25 mouse cellular contexts compared by ENCODE assay signal in the genomic region with DNA sequence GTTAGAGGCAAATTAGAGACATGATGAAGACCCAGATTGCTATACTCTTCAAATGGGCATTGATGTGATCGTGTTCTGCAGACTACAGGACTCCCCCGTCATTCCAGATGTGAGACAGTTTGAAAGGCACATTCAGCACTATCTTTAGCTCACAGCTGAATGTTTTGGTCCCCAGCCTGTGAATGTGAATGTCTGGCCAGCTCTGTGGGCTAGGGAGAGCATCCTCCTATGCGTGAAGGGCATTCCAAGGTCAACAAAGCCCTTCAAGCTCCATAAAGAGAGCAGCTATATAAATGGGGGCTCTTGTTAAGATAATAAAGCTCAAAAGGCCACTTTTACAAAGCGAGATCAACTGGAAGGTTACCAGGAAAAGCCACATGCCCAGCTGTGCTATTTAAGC.
DNase-seq lines count a peak whose midpoint lies in the region; ATAC-seq and TF ChIP-seq lines count a peak whose summit lies in the region.
"Had no signal": no experiment of that assay in that cellular context is flagged by ENCODE, and none has a peak within 500 bp of the region (broad histone marks: within the 10 kb centered on the region; RNA-seq: fewer than 3 reads in every experiment).

No protein-coding gene starts in this region.

- no peak for TF ChIP-seq CTCF in midbrain, postnatal 0 days (IDR thresholded peaks at IDR 0.05)
- TF ChIP-seq CTCF in thymus, adult 2 months (IDR thresholded peaks at IDR 0.05; ENCODE audit: borderline replicate concordance, control insufficient read depth, extremely low read depth, insufficient read depth, low read length, poor library complexity): no peak

- H3K27me3 ChIP-seq in kidney, embryonic 14.5 days (ENCODE audit: control insufficient read depth, insufficient read depth, low read length): no peaks in the 10 kb centered on the region
- H3K27me3 ChIP-seq in midbrain, postnatal 0 days (ENCODE audit: insufficient read depth, low read length): no peaks in the 10 kb centered on the region
- H3K27me3 ChIP-seq in midbrain, embryonic 10.5 days (ENCODE audit: low read depth, poor library complexity, severe bottlenecking): 0 out of 2 replicates have a peak, but pooled peaks cover 8% of the 10 kb centered on the region
- H3K27me3 ChIP-seq in thymus, adult 2 months (ENCODE audit: control insufficient read depth, insufficient read depth, low read length): no peaks in the 10 kb centered on the region
- H3K27me3 ChIP-seq: embryonic facial prominence, embryonic 13.5 days; heart, embryonic 15.5 days; limb, embryonic 12.5 days; liver, embryonic 12.5 days; stomach, embryonic 15.5 days had no signal

- H3K4me2 ChIP-seq in kidney, embryonic 14.5 days (replicated peaks; ENCODE audit: low read depth, low read length): no peak overlapping the region
- no peak overlapping the region for H3K4me2 ChIP-seq in midbrain, postnatal 0 days (ENCODE audit: low read depth, low read length, poor library complexity, severe bottlenecking)
- H3K4me2 ChIP-seq: embryonic facial prominence, embryonic 13.5 days; heart, embryonic 15.5 days; hindbrain, embryonic 14.5 days; liver, embryonic 12.5 days; midbrain, embryonic 11.5 days; stomach, embryonic 15.5 days had no signal

- no peak for DNase-seq in kidney, postnatal 25 days
- peak; percentile 12 to 40 for DNase-seq in kidney, postnatal 4 days
- no peak for DNase-seq in kidney, adult 11 months
- peak; percentile 28 for DNase-seq in midbrain, postnatal 0 days (ENCODE audit: low spot score)
- no peak for DNase-seq in midbrain, embryonic 10.5 days (ENCODE audit: low spot score)
- no peak for DNase-seq in thymus, adult 2 months
- DNase-seq: adrenal gland, postnatal 25 days; cerebellum, adult 18-20 months; cerebellum, postnatal 10 days; gastrocnemius, postnatal 14 days; liver, postnatal 0 days; right cerebral cortex, postnatal 25 days; thymus, postnatal 14 days had no signal

- H3K9ac ChIP-seq in kidney, embryonic 14.5 days (ENCODE audit: low read depth, low read length): no peak overlapping the region
- H3K9ac ChIP-seq in midbrain, postnatal 0 days (replicated peaks; ENCODE audit: low read length, poor library complexity, severe bottlenecking): no peak overlapping the region
- H3K9ac ChIP-seq: embryonic facial prominence, embryonic 13.5 days; heart, embryonic 15.5 days; hindbrain, embryonic 14.5 days; limb, embryonic 12.5 days; liver, embryonic 12.5 days; liver, postnatal 0 days; stomach, embryonic 15.5 days had no signal

- H3K4me3 ChIP-seq in kidney, embryonic 14.5 days (ENCODE audit: low read length): no peak overlapping the region
- H3K4me3 ChIP-seq in midbrain, postnatal 0 days (ENCODE audit: low read depth, low read length): no peak overlapping the region
- no peak overlapping the region for H3K4me3 ChIP-seq in midbrain, embryonic 10.5 days
- H3K4me3 ChIP-seq in thymus, adult 2 months (ENCODE audit: control insufficient read depth, insufficient read depth, low read length): no peak overlapping the region
- H3K4me3 ChIP-seq: embryonic facial prominence, embryonic 13.5 days; forebrain, embryonic 10.5 days; heart, embryonic 15.5 days; limb, embryonic 12.5 days; liver, embryonic 12.5 days; stomach, embryonic 15.5 days had no signal

- WGBS in kidney, embryonic 14.5 days: 21% methylated on average over 4 of the region's 4 CpGs
- WGBS in midbrain, postnatal 0 days: 69% methylated on average over 4 of the region's 4 CpGs
- WGBS in midbrain, embryonic 10.5 days: 70% methylated on average over 4 of the region's 4 CpGs
- 76% methylated on average over 4 of the region's 4 CpGs for WGBS in thymus, adult 2 months

- H3K27ac ChIP-seq in kidney, embryonic 14.5 days (ENCODE audit: low read depth, low read length): peak overlapping the region; percentile 43; the same call in 1 of the 2 replicates
- no peak overlapping the region for H3K27ac ChIP-seq in midbrain, postnatal 0 days (ENCODE audit: low read depth, low read length)
- H3K27ac ChIP-seq in midbrain, embryonic 10.5 days (replicated peaks): no peak overlapping the region
- H3K27ac ChIP-seq in thymus, adult 2 months (ENCODE audit: control insufficient read depth, insufficient read depth, low read length): no peak overlapping the region
- H3K27ac ChIP-seq: embryonic facial prominence, embryonic 13.5 days; forebrain, embryonic 10.5 days; heart, embryonic 15.5 days; hindbrain, embryonic 14.5 days; liver, embryonic 12.5 days; stomach, embryonic 15.5 days had no signal

- H3K9me3 ChIP-seq in kidney, embryonic 14.5 days (ENCODE audit: control insufficient read depth, low read length): no peaks in the 10 kb centered on the region
- no peaks in the 10 kb centered on the region for H3K9me3 ChIP-seq in midbrain, postnatal 0 days (ENCODE audit: low read length)
- H3K9me3 ChIP-seq in midbrain, embryonic 10.5 days (replicated peaks): no peaks in the 10 kb centered on the region
- H3K9me3 ChIP-seq: embryonic facial prominence, embryonic 13.5 days; forebrain, embryonic 10.5 days; heart, embryonic 15.5 days; limb, embryonic 12.5 days; liver, embryonic 12.5 days; stomach, embryonic 15.5 days had no signal

- ATAC-seq in kidney, embryonic 14.5 days (ENCODE audit: low FRiP score, low TSS enrichment): no peak; the same call in 1 of the 2 replicates
- no peak for ATAC-seq in midbrain, postnatal 0 days (ENCODE audit: low FRiP score)
- ATAC-seq: CD4-positive, CD25-positive, alpha-beta regulatory T cell, adult 4 months; forebrain, embryonic 16.5 days; intestine, postnatal 0 days; liver, embryonic 12.5 days; liver, postnatal 0 days had no signal

- no peaks in the 10 kb centered on the region for H3K36me3 ChIP-seq in kidney, embryonic 14.5 days (ENCODE audit: control insufficient read depth, insufficient read depth, low read length)
- no peaks in the 10 kb centered on the region for H3K36me3 ChIP-seq in midbrain, postnatal 0 days (ENCODE audit: insufficient read depth, low read length)
- no peaks in the 10 kb centered on the region for H3K36me3 ChIP-seq in midbrain, embryonic 10.5 days
- H3K36me3 ChIP-seq in thymus, adult 2 months (ENCODE audit: control insufficient read depth, insufficient read depth, low read length): no peaks in the 10 kb centered on the region
- H3K36me3 ChIP-seq: embryonic facial prominence, embryonic 13.5 days; forebrain, embryonic 10.5 days; heart, embryonic 15.5 days; limb, embryonic 12.5 days; liver, embryonic 12.5 days; stomach, embryonic 15.5 days had no signal

- peaks cover 25% of the 10 kb centered on the region for H3K4me1 ChIP-seq in kidney, embryonic 14.5 days (ENCODE audit: control insufficient read depth, insufficient read depth, low read length)
- no peaks in the 10 kb centered on the region; the same call in 1 of the 2 replicates for H3K4me1 ChIP-seq in midbrain, postnatal 0 days (ENCODE audit: insufficient read depth, low read length)
- peaks cover 10% of the 10 kb centered on the region for H3K4me1 ChIP-seq in midbrain, embryonic 10.5 days
- H3K4me1 ChIP-seq in thymus, adult 2 months (replicated peaks; ENCODE audit: control insufficient read depth, insufficient read depth, low read length): no peaks in the 10 kb centered on the region
- H3K4me1 ChIP-seq: liver, embryonic 12.5 days; stomach, embryonic 15.5 days had no signal

- TF ChIP-seq POLR2A in thymus, adult 2 months (IDR thresholded peaks at IDR 0.05; ENCODE audit: control insufficient read depth, extremely low read depth, insufficient read depth, low read length, poor library complexity): no peak

Comparison
In these comparisons a context has a peak if more than half of its experiments do, and no peak if none do; other contexts are left out.
1. DNase-seq: peak in kidney, postnatal 4 days (2 of 2) and midbrain, postnatal 0 days (single experiment); none in kidney, postnatal 25 days (0 of 2), kidney, adult 11 months (single experiment), midbrain, embryonic 10.5 days (single experiment) and thymus, adult 2 months (single experiment).